Mouse (Mus musculus) forebrain, embryonic 13.5 days (tissue): ENCODE results near the gene Sema4d. TPM values are rescaled to one million over a fixed set of nuclear protein-coding genes. Genes with fewer than 3 reads are reported as not detected.

Experiments
- ATAC-seq: fragments of 200-750 bp; cut with Nextera tagmentation; 2 replicates; pipeline ENCODE4 v1.8.0; 2017
- H3K27ac ChIP-seq: fragments of 300-500 bp; sonication (generic); 2 replicates; pipeline ENCODE4 v1.5.1; 2015; ENCODE audit warnings: inconsistent platforms, mild to moderate bottlenecking, moderate library complexity
- H3K27me3 ChIP-seq: fragments of 300-500 bp; sonication (generic); 2 replicates; pipeline ENCODE4 v1.6.1; 2015; ENCODE audit warnings: mild to moderate bottlenecking, inconsistent platforms
- H3K36me3 ChIP-seq: fragments of 300-500 bp; sonication (generic); 2 replicates; pipeline ENCODE4 v1.6.1; 2015; ENCODE audit warnings: mild to moderate bottlenecking, inconsistent platforms; ENCODE audit not compliant: poor library complexity, severe bottlenecking
- H3K4me1 ChIP-seq: fragments of 300-500 bp; sonication (generic); 2 replicates; pipeline ENCODE4 v1.6.1; 2015; ENCODE audit warnings: inconsistent platforms
- H3K4me2 ChIP-seq: fragments of 300-500 bp; sonication (generic); 2 replicates; pipeline ENCODE4 v1.6.1; 2015; ENCODE audit warnings: inconsistent platforms, mild to moderate bottlenecking, moderate library complexity
- H3K4me3 ChIP-seq: fragments of 300-500 bp; sonication (generic); 2 replicates; pipeline ENCODE4 v1.5.1; 2015; ENCODE audit warnings: mild to moderate bottlenecking, inconsistent platforms
- H3K9ac ChIP-seq: fragments of 300-500 bp; sonication (generic); 2 replicates; pipeline ENCODE4 v1.6.1; 2015; ENCODE audit warnings: mild to moderate bottlenecking, inconsistent platforms
- H3K9me3 ChIP-seq: fragments of 300-500 bp; sonication (generic); replicated peaks from 2 replicates; pipeline ENCODE4 v1.6.1; 2016; ENCODE audit warnings: inconsistent platforms
- WGBS: fragments of 180-500 bp; shearing (Covaris S2); methylation state at CpG from one replicate; pipeline ENCODE4 v1.1.7; 2015; 5-methylcytosine and 5-hydroxymethylcytosine counted together
- polyA plus RNA-seq: library from polyadenylated mRNA; unstranded; fragments of >200 nt; fragmentation: Nextera tagmentation; extraction: Ambion mirVana; gene quantifications from 2 replicates; pipeline ENCODE4 v1.2.1, GENCODE M21; 2015

Sema4d gene
- polyA plus RNA-seq, 1 experiment from 2014 or later = 10.8 TPM

GRCm38 (mm10) chr13:51756019-51756418, 37.5 kb downstream of the Sema4d start:
- H3K27ac ChIP-seq = no peak overlapping the region
- WGBS = 64% methylated on average over 9 of the region's 9 CpGs

GRCm38 (mm10) chr13:51755584-51755983, 38.0 kb downstream of the Sema4d start:
- no peak for ATAC-seq
- Histone ChIP-seq H3K4me1 (peaks cover 48% of the 10 kb centered on the region), H3K9me3 (no peaks in the 10 kb centered on the region), H3K4me3 (no peak overlapping the region), H3K36me3 (no peaks in the 10 kb centered on the region), H3K4me2 (no peak overlapping the region), H3K9ac (no peak overlapping the region), H3K27me3 (no peaks in the 10 kb centered on the region), H3K27ac (no peak overlapping the region)
- 92% methylated on average over 7 of the region's 7 CpGs for WGBS

More at GRCm38 (mm10) chr13:51756019-51756418, 37.5 kb downstream of the Sema4d start:
- ATAC-seq = no peak
- no peak overlapping the region for H3K9ac ChIP-seq
- no peaks in the 10 kb centered on the region for H3K27me3 ChIP-seq
- H3K36me3 ChIP-seq = no peaks in the 10 kb centered on the region
- no peaks in the 10 kb centered on the region for H3K9me3 ChIP-seq
- H3K4me2 ChIP-seq = no peak overlapping the region
- peaks cover 52% of the 10 kb centered on the region for H3K4me1 ChIP-seq
- no peak overlapping the region for H3K4me3 ChIP-seq

- Histone ChIP-seq H3K27ac (no peak overlapping the region), H3K4me3 (no peak overlapping the region), H3K36me3 (no peaks in the 10 kb centered on the region), H3K4me2 (no peak overlapping the region), H3K9me3 (no peaks in the 10 kb centered on the region), H3K4me1 (peaks cover 39% of the 10 kb centered on the region), H3K9ac (no peak overlapping the region), H3K27me3 (no peaks in the 10 kb centered on the region)
- 76% methylated on average over 13 of the region's 13 CpGs for WGBS
- no peak for ATAC-seq
These were observed 38.9 kb downstream of the Sema4d start for GRCm38 (mm10) chr13:51754559-51755126.

- Histone ChIP-seq H3K9me3 (no peaks in the 10 kb centered on the region), H3K36me3 (no peaks in the 10 kb centered on the region), H3K9ac (peak overlapping the region; percentile 36), H3K27me3 (no peaks in the 10 kb centered on the region), H3K4me1 (peaks cover 43% of the 10 kb centered on the region), H3K27ac (no peak overlapping the region), H3K4me2 (no peak overlapping the region), H3K4me3 (no peak overlapping the region)
- no peak for ATAC-seq
- whole genome bisulfite sequencing = 33% methylated on average over 5 of the region's 5 CpGs
These were observed 39.6 kb downstream of the Sema4d start for GRCm38 (mm10) chr13:51753802-51754444.

- H3K9ac ChIP-seq = peak overlapping the region; percentile 36
- WGBS = 19% methylated on average over 6 of the region's 6 CpGs
- H3K4me3 ChIP-seq = no peak overlapping the region
- H3K4me1 ChIP-seq = peaks cover 47% of the 10 kb centered on the region
- no peaks in the 10 kb centered on the region for H3K36me3 ChIP-seq
- H3K27ac ChIP-seq = no peak overlapping the region
- H3K9me3 ChIP-seq = no peaks in the 10 kb centered on the region
- no peaks in the 10 kb centered on the region for H3K27me3 ChIP-seq
- ATAC-seq = peak; percentile 23; the same call in 1 of the 2 replicates
- H3K4me2 ChIP-seq = no peak overlapping the region
These were observed 40.4 kb downstream of the Sema4d start for GRCm38 (mm10) chr13:51753168-51753465.

GRCm38 (mm10) chr13:51752346-51753167, 41.0 kb downstream of the Sema4d start:
- Histone ChIP-seq H3K4me1 (peaks cover 48% of the 10 kb centered on the region), H3K27ac (no peak overlapping the region), H3K9me3 (no peaks in the 10 kb centered on the region), H3K4me2 (no peak overlapping the region), H3K4me3 (no peak overlapping the region), H3K27me3 (no peaks in the 10 kb centered on the region), H3K9ac (peak overlapping the region; percentile 36), H3K36me3 (no peaks in the 10 kb centered on the region)
- 47% methylated on average over 15 of the region's 15 CpGs for WGBS
- ATAC-seq = peak; percentile 13; the same call in 1 of the 2 replicates

GRCm38 (mm10) chr13:51749578-51750345, 43.8 kb downstream of the Sema4d start:
- Histone ChIP-seq H3K27me3 (no peaks in the 10 kb centered on the region), H3K4me1 (peaks cover 41% of the 10 kb centered on the region), H3K4me2 (no peak overlapping the region), H3K9ac (no peak overlapping the region), H3K4me3 (no peak overlapping the region), H3K9me3 (no peaks in the 10 kb centered on the region), H3K27ac (no peak overlapping the region), H3K36me3 (no peaks in the 10 kb centered on the region)
- 87% methylated on average over 14 of the region's 14 CpGs for WGBS
- ATAC-seq = no peak

GRCm38 (mm10) chr13:51748009-51748552, 45.5 kb downstream of the Sema4d start:
- Histone ChIP-seq H3K4me2 (no peak overlapping the region), H3K4me1 (peaks cover 25% of the 10 kb centered on the region), H3K9ac (no peak overlapping the region), H3K4me3 (no peak overlapping the region), H3K27ac (no peak overlapping the region), H3K36me3 (no peaks in the 10 kb centered on the region), H3K9me3 (no peaks in the 10 kb centered on the region), H3K27me3 (no peaks in the 10 kb centered on the region)
- ATAC-seq = no peak
- 72% methylated on average over 12 of the region's 12 CpGs for WGBS

- 59% methylated on average over 7 of the region's 7 CpGs for WGBS
- no peaks in the 10 kb centered on the region for H3K27me3 ChIP-seq
- no peak overlapping the region for H3K4me3 ChIP-seq
- H3K36me3 ChIP-seq = no peaks in the 10 kb centered on the region
- H3K9me3 ChIP-seq = no peaks in the 10 kb centered on the region
- no peak for ATAC-seq
- H3K4me1 ChIP-seq = peaks cover 16% of the 10 kb centered on the region
- no peak overlapping the region for H3K27ac ChIP-seq
- no peak overlapping the region for H3K4me2 ChIP-seq
- no peak overlapping the region for H3K9ac ChIP-seq
These were observed 46.5 kb downstream of the Sema4d start for GRCm38 (mm10) chr13:51747069-51747468.

- ATAC-seq = no peak
- no peaks in the 10 kb centered on the region for H3K36me3 ChIP-seq
- no peak overlapping the region for H3K4me3 ChIP-seq
- H3K27ac ChIP-seq = no peak overlapping the region
- no peaks in the 10 kb centered on the region for H3K27me3 ChIP-seq
- no peak overlapping the region for H3K4me2 ChIP-seq
- no peak overlapping the region for H3K9ac ChIP-seq
- WGBS = 84% methylated on average over 5 of the region's 5 CpGs
- no peaks in the 10 kb centered on the region for H3K9me3 ChIP-seq
- H3K4me1 ChIP-seq = peaks cover 16% of the 10 kb centered on the region
These were observed 47.7 kb downstream of the Sema4d start for GRCm38 (mm10) chr13:51745862-51746261.

- Histone ChIP-seq H3K36me3 (no peaks in the 10 kb centered on the region), H3K27me3 (no peaks in the 10 kb centered on the region)
- 76% methylated on average over 3 of the region's 3 CpGs for WGBS
These were observed 49.7 kb downstream of the Sema4d start for GRCm38 (mm10) chr13:51743855-51744254.

More at GRCm38 (mm10) chr13:51743855-51744254, 49.7 kb downstream of the Sema4d start:
- ATAC-seq = no peak
- Histone ChIP-seq H3K9me3 (no peaks in the 10 kb centered on the region), H3K4me3 (no peak overlapping the region), H3K4me2 (no peak overlapping the region), H3K9ac (no peak overlapping the region), H3K4me1 (peaks cover 11% of the 10 kb centered on the region), H3K27ac (no peak overlapping the region)
